Mouse (Mus musculus) duodenum, adult 2 months (tissue): ENCODE results near the gene Obox8. TPM values are rescaled to one million over a fixed set of nuclear protein-coding genes. Genes with fewer than 3 reads are reported as not detected.

Experiments used
- polyA plus RNA-seq: library from polyadenylated mRNA; depleted of rRNA; stranded (reverse); fragments of >200 nt; gene quantifications from 2 replicates; pipeline ENCODE4 v1.2.3, GENCODE M21; 2012; ENCODE audit warnings: low replicate concordance; rRNA removed

Obox8 gene
- polyA plus RNA-seq: not detected in 2 replicates

GRCm38 (mm10) chr7:14333457-14333856, at the start of gene Obox8:
TSS of gene Obox8 (minus strand) at chr7:14333557.

Other genes starting within 250 kb of the Obox8 start
- not detected in 2 replicates for gene Sult2a3, start 210.5 kb downstream of the Obox8 start, polyA plus RNA-seq
- not detected in 2 replicates for gene Sult2a6, start 78.7 kb downstream of the Obox8 start, polyA plus RNA-seq
- not detected in 2 replicates for gene Sult2a8, start 113.2 kb upstream of the Obox8 start, polyA plus RNA-seq
- not detected in 2 replicates for gene Sult2a7, start 160.7 kb upstream of the Obox8 start, polyA plus RNA-seq
- gene Vmn1r90, start 229.9 kb upstream of the Obox8 start, polyA plus RNA-seq: not detected in 2 replicates